Mouse (Mus musculus): ENCODE results near the gene Kri1. TPM values are rescaled to one million over a fixed set of nuclear protein-coding genes. Genes with fewer than 3 reads are reported as not detected.
"Not testable (repeated sequence)": the region's sequence is repeated elsewhere in the genome, so short reads cannot be mapped to it uniquely, and the experiment has no call there.

The Kri1 gene
- total RNA-seq, 2 experiments from 2014 or later, result 32.6 to 44.4 TPM

DNA sequence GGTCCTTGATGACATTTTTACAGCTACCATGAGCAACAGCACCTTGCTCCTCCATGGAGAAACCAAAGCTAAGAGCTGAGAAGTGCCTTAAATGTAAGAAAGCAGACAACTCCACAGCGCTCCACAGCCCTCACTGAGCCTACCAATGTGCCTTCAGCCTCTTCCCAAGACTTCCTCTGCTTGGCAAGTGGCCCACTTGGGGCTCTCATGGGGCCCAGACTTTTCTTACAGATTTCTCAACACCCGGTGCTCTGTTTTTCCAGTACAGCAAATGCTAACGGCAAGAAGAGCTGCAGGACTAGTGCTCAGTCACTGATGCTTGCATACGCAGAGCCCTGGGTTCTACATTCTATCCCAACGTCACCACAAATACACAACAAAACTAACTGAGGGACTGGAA lies 10.0 kb downstream of the Kri1 start:
- intact Hi-C loops (cut with DNase I), result no loop called here
- no peak for DNase-seq (ENCODE audit: low spot score in 2 of 2)

GRCm38 (mm10) chr9:21276307-21276706 lies 11.5 kb downstream of the Kri1 start:
- intact Hi-C loops (cut with DNase I), result no loop called here
- no peak for DNase-seq (ENCODE audit: low spot score in 2 of 2)

- intact Hi-C loops (cut with DNase I), result no loop called here
- DNase-seq (ENCODE audit: low spot score in 2 of 2), result no peak
These were observed 12.0 kb downstream of the Kri1 start for GRCm38 (mm10) chr9:21275727-21276126.

GRCm38 (mm10) chr9:21275013-21275710 lies 12.6 kb downstream of the Kri1 start:
- intact Hi-C loops (cut with DNase I), result no loop called here
- no peak for DNase-seq (ENCODE audit: low spot score in 2 of 2)

DNA sequence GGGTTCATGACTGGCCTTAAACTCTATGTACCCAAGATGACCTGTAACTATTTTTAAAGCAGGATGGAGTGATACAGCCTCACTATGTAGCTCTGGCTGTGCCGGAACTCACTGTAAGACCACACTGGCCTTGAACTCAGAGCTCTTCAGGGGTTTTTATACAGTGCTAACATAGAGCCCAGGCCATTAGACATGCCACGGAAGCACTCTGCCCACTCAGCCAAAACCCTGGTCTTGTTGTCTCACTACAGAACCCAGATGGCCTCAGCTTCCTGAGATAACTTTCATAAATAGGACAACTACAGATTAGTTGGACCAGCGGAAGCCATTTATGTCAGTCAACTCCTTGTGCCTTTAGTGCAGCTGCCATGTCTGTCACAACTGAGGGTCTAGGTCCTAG lies 13.4 kb downstream of the Kri1 start:
- DNase-seq (ENCODE audit: low spot score in 2 of 2), result no peak
- intact Hi-C loops (cut with DNase I), result no loop called here

GRCm38 (mm10) chr9:21273520-21274228 lies 14.1 kb downstream of the Kri1 start:
- no peak for DNase-seq (ENCODE audit: low spot score in 2 of 2)
- intact Hi-C loops (cut with DNase I), result no loop called here

DNA sequence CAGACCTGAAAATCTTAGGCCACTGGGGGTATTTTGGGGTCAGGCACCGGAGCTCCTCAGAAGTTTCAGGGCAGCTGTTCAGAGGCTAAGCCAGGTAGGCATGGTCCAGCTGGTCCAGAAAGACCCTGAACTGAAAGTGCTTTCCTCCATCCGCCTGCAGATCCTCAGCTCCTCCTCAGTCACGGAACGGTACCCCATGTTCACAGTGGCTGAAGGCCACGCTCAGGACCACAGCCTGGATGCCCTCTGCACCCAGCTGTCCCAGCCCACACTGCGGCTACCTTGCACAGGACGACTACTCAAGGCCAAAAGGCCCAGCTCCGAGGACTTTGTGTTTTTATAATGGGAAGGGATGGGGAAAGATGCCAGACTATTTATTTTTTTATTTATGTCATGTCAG lies 14.7 kb downstream of the Kri1 start:
- intact Hi-C loops (cut with DNase I), result no loop called here
- no peak for DNase-seq (ENCODE audit: low spot score in 2 of 2)

DNA sequence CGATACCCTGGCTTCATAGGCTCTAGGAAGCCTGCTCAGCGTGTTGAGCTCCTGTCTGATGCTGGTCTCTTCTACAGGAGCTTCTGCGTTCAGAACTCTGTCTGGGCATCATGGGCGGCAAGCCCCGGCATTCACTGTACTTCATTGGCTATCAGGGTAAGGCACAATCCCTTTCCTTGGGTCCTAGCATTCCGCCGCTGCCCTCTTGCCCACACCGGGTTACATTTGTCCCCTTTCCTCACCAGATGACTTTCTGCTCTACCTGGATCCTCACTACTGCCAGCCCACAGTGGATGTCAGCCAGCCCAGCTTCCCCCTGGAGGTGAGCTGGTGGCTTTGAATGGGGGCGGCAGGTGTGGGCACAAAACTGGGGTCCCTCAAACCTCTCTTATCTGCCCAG lies 15.4 kb downstream of the Kri1 start:
- DNase-seq (ENCODE audit: low spot score in 2 of 2), result no peak
- intact Hi-C loops (cut with DNase I), result no loop called here

- intact Hi-C loops (cut with DNase I); DNase-seq (ENCODE audit: low spot score in 2 of 2): not testable (repeated sequence)
These were observed 18.2 kb downstream of the Kri1 start for GRCm38 (mm10) chr9:21269590-21269989.

- intact Hi-C loops (cut with DNase I), result no loop called here
- no peak for DNase-seq (ENCODE audit: low spot score in 2 of 2)
These were observed 19.5 kb downstream of the Kri1 start for GRCm38 (mm10) chr9:21268305-21268704.

DNA sequence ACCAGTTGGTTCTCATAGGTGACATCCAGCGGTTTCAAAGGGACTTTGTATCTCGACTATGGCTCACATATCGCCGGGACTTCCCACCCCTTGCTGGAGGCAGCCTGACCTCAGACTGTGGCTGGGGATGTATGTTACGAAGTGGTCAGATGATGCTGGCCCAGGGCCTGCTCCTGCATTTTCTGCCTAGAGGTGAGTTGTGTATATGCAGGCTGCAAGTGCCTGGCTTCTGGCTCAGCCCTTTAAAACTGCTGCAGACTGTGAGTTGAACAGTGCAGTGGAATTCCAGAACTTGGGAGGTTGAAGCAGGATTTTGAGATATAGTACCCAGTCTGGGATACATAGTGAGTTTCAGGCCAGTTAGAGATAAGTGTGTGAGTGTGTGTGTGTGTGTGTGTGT lies 20.9 kb downstream of the Kri1 start:
- DNase-seq (ENCODE audit: low spot score in 2 of 2), result no peak
- intact Hi-C loops (cut with DNase I), result no loop called here

DNA sequence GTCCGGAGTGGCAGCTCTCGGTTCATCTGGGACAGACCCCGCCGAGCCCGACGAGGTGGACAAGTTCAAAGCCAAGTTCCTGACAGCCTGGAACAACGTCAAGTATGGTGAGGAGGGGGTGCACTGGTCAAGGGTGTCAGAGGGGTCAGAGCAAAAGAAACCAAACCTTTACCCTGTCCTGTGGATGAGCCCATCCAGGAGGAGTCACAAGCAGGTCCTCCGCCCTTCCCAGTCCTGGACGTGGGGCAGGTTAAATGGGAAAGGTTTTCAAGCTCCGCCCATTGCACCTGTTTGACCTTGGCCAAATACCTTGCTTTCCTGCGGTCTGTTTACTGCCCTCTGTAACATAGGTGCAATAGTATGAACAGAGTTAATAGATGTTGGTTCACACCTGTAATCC lies 22.2 kb downstream of the Kri1 start:
- intact Hi-C loops (cut with DNase I), result loop anchor here (2.0 kb wide), 1 partner anchor 27 kb away; the partner anchor contains the start of gene Keap1
- DNase-seq (ENCODE audit: low spot score in 2 of 2), result no peak

DNA sequence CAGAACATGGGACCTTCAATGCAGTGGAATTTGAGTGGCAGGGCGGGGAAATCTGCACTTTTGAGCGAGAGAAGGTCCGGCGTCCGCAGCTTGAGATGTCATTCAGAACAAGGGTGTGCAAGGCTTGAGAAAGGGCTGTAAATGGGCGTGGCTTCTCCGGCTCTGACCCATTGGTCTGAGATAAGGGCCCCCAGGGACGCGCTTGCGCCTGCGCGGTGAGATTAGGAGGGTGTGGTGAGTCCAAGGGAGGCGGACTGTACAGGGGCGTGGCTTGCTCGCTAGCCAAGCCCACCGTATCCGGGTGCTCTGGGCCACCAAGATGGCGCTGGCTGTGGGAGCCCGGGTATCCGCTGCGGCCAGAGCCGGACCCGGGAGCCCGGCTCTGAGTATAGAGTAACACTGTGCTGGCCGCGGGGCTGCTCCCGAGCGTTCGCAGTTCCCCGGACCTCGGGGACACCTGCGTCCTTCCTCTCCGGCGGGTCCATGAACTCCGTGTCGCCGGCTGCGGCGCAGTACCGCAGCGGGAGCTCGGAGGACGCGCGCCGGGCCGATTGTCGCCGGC lies 22.7 kb downstream of the Kri1 start, which contains the start of gene Atg4d:
Atg4d (plus strand) TSS at position 294 of the 562 bp plus-strand sequence.
- intact Hi-C loops (cut with DNase I), result loop anchor here (2.0 kb wide), 1 partner anchor 26 kb away; the partner anchor contains the start of gene Keap1
- DNase-seq (ENCODE audit: low spot score in 2 of 2), result peak; percentile 95 to 96

GRCm38 (mm10) chr9:21264272-21264999 lies 23.3 kb downstream of the Kri1 start:
- no peak for DNase-seq (ENCODE audit: low spot score in 2 of 2)
- intact Hi-C loops (cut with DNase I), result loop anchor here (2.0 kb wide), 1 partner anchor 26 kb away; the partner anchor contains the start of gene Keap1

DNA sequence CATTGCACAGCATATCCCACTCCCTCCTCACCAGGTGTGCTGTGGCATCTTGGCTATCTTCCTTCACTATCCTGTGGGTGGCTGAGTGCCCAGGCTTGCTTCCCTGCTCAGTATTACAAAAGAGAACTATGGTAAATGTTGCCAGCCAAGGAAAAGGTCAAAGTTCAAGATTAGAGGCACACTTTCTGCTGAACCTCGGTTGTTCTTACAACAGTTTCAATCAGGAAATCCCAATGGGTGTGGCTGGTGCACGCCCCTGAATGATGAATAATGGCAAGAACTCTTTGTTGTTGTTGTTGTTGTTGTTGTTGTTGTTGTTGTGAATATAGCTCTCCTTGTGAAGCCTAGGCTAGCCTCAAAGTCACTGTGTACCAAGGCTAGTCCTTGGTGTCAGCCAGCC lies 25.9 kb downstream of the Kri1 start:
- intact Hi-C loops (cut with DNase I), result no loop called here
- DNase-seq (ENCODE audit: low spot score in 2 of 2), result no peak

- no peak for DNase-seq (ENCODE audit: low spot score in 2 of 2)
- intact Hi-C loops (cut with DNase I), result no loop called here
These were observed 27.2 kb downstream of the Kri1 start for GRCm38 (mm10) chr9:21260491-21261040.

DNA sequence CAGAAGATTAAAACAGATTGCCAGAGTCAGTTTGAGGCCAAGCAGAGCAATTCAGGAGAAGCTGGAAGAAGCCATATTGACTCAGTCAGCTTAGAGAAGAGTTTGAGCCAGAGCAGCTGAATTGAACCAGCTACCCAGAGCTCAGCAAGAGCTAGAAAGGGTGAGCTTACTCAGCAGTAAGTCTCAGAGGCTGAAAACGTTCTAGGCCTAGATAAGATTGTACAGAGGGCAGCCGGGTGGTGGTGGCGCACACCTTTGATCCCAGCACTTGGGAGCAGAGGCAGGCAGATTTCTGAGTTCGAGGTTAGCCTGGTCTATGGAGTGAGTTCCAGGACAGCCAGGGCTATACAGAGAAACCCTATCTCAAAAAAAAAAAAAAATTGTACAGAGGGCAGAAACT lies 31.4 kb downstream of the Kri1 start:
- intact Hi-C loops (cut with DNase I); DNase-seq (ENCODE audit: low spot score in 2 of 2): not testable (repeated sequence)

DNA sequence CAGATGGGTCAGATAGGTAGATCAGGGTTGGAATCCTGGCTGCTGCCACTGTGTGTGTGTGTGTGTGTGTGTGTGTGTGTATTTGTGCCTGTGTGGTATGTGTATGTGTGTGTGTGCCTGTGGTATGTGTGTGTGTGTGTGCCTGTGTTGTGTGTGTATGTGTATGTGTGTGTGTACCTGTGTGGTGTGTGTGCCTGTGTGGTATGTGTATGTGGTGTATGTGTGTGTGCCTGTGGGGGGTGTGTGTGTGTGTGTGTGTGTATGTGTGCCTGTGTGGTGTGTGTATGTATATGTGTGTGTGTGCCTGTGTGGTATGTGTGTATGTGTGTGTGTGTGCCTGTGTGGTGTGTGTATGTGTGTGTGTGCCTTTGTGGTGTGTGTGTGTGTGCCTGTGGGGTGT lies 33.1 kb downstream of the Kri1 start:
- intact Hi-C loops (cut with DNase I), result no loop called here
- DNase-seq (ENCODE audit: low spot score in 2 of 2), result no peak

GRCm38 (mm10) chr9:21251116-21251735 lies 36.5 kb downstream of the Kri1 start:
- DNase-seq (ENCODE audit: low spot score in 2 of 2), result no peak
- intact Hi-C loops (cut with DNase I), result no loop called here

All from left cerebral cortex, postnatal 36 days (tissue).